Mouse (Mus musculus): ENCODE measurements around the gene Efna5. TPM values are rescaled to one million over a fixed set of nuclear protein-coding genes. Genes with fewer than 3 reads are reported as not detected.

Efna5 gene
- polyA plus RNA-seq, 1 experiment from 2014 or later = 56.6 TPM

DNA sequence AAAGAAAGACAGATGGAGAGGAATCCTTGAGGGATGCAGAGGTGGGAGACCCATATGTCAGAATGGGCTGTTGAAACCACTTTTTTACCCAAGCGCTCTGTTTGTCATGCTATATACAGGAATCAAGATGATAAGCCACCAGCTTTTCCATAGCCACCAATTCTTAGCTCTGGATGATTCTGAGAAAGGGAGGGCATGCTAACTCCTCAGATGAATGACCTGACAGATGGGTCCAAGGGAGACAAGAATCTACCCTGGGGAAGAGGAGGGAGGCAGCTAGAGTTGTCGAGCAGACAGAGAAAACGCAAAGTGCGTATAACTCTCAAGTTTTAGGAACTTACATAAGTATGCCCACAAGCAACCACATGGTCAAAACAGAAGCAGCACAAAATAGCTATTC is 126.5 kb downstream of the Efna5 start:
- H3K27ac ChIP-seq (replicated peaks; ENCODE audit: low read depth, low read length) = no peak overlapping the region
- H3K4me2 ChIP-seq (ENCODE audit: low read depth, low read length) = no peak overlapping the region
- 70% methylated on average over 4 of the region's 4 CpGs for WGBS
- H3K4me1 ChIP-seq (ENCODE audit: control insufficient read depth, insufficient read depth, low read length) = peaks cover 4% of the 10 kb centered on the region; the same call in 1 of the 2 replicates
- no peak overlapping the region for H3K9ac ChIP-seq (ENCODE audit: low read depth, low read length)
- H3K4me3 ChIP-seq (ENCODE audit: low read depth, low read length) = no peak overlapping the region
- DNase-seq (ENCODE audit: low spot score) = no peak
- H3K9me3 ChIP-seq (ENCODE audit: control insufficient read depth, low read length) = no peaks in the 10 kb centered on the region
- ATAC-seq (ENCODE audit: low read depth) = no peak
- H3K36me3 ChIP-seq (ENCODE audit: control insufficient read depth, insufficient read depth, low read length) = no peaks in the 10 kb centered on the region
- no peaks in the 10 kb centered on the region for H3K27me3 ChIP-seq (replicated peaks; ENCODE audit: control insufficient read depth, insufficient read depth, low read length)

DNA sequence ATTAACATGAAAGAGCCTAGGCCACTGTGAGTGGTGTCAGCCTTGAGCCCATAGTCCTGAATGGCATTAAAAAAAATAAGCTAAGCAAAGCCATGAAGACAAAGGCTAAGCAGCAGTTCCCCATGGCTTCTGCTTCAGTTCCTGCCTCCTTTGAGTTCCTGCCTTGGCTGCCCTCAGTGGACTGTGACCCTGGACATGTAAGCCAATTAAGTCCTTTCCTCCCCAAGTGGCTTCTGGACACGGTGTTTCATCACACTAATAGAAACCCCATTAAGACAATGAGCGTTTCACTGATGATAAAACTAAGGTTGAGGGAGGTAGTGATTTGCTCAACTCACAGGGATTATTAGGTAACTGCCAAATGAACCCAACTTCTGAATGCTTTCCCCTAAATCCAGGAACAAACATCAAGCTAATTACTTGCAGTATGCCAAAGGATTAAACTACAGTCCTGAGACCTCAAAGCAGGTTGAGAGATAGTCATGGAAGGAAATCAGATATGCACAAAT is 128.7 kb downstream of the Efna5 start:
- WGBS = 49% methylated on average over 2 of the region's 2 CpGs
- no peak for DNase-seq (ENCODE audit: low spot score)

DNA sequence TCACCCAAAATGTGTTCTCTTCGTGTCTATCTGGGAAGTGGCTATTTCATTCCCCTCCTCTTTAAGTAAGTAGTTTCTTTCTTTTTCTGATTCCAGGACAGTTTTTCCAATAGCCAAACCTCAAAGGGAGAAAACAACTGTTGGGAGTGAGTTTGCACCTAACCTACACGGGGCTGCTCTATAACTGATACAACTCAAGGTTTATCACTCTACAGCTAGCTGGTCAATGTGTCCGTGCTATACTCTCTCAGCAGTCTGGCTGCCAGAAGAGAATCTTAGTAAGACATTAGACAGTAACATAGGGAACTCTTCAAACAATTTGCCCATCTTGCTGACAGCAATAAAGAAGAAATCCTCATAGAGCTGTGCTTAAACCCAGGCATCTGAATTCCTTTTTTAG is 130.5 kb downstream of the Efna5 start:
- Histone ChIP-seq H3K4me3 (ENCODE audit: low read depth, low read length) (no peak overlapping the region), H3K9ac (ENCODE audit: low read depth, low read length) (no peak overlapping the region), H3K27ac (replicated peaks; ENCODE audit: low read depth, low read length) (no peak overlapping the region), H3K4me1 (ENCODE audit: control insufficient read depth, insufficient read depth, low read length) (no peaks in the 10 kb centered on the region), H3K4me2 (ENCODE audit: low read depth, low read length) (no peak overlapping the region), H3K27me3 (replicated peaks; ENCODE audit: control insufficient read depth, insufficient read depth, low read length) (no peaks in the 10 kb centered on the region), H3K36me3 (ENCODE audit: control insufficient read depth, insufficient read depth, low read length) (no peaks in the 10 kb centered on the region), H3K9me3 (ENCODE audit: control insufficient read depth, low read length) (no peaks in the 10 kb centered on the region)
- 83% methylated on average over 3 of the region's 3 CpGs for WGBS
- ATAC-seq (ENCODE audit: low read depth) (no peak), DNase-seq (ENCODE audit: low spot score) (no peak)

More for the DNA sequence above, 128.7 kb downstream of the Efna5 start:
- no peaks in the 10 kb centered on the region for H3K9me3 ChIP-seq (ENCODE audit: control insufficient read depth, low read length)
- no peaks in the 10 kb centered on the region for H3K27me3 ChIP-seq (replicated peaks; ENCODE audit: control insufficient read depth, insufficient read depth, low read length)
- no peak overlapping the region for H3K27ac ChIP-seq (replicated peaks; ENCODE audit: low read depth, low read length)
- H3K4me2 ChIP-seq (ENCODE audit: low read depth, low read length) = no peak overlapping the region
- no peak for ATAC-seq (ENCODE audit: low read depth)
- H3K4me1 ChIP-seq (ENCODE audit: control insufficient read depth, insufficient read depth, low read length) = peaks cover 4% of the 10 kb centered on the region; the same call in 1 of the 2 replicates
- no peak overlapping the region for H3K9ac ChIP-seq (ENCODE audit: low read depth, low read length)
- no peak overlapping the region for H3K4me3 ChIP-seq (ENCODE audit: low read depth, low read length)
- H3K36me3 ChIP-seq (ENCODE audit: control insufficient read depth, insufficient read depth, low read length) = no peaks in the 10 kb centered on the region

DNA sequence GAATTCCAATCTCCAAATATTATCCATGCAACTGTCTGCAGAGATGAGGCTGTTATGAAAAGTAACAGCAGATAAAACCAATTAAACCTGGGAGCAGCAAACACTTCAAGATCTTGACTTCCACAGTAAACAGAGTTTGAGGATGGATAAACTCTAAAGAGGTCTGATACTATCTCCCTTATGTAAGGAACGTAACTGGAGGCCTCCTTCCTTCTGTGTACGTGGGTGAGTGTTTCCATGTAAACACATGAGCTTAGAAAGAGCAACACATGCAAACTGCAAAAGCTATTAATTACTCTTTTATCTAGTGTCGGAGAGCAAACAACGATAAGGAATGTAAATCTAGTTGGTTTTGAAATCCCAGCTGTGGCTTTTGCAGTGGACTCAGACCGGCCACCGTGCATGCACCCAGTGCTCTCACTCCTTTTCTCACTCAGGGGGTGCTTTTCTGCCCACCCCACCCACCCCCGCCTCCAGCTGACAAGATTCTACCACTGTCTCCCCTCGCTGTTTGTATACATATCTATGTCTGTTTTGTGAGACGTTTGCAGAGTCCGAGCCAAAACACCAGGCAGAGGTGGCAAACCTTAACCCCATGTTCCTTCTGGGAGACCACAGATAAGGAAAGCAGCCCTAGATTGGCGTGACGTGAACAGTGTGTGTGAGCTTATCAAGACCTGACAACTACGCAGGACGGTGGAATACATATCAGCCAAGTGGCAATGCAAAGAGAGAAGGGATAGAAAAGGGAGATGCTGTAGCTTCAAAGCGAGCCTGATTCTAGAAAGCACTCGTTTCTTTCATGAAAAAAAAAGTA is 132.1 kb downstream of the Efna5 start:
- Histone ChIP-seq H3K27ac (replicated peaks; ENCODE audit: low read depth, low read length) (no peak overlapping the region), H3K4me3 (ENCODE audit: low read depth, low read length) (no peak overlapping the region), H3K4me1 (ENCODE audit: control insufficient read depth, insufficient read depth, low read length) (no peaks in the 10 kb centered on the region), H3K36me3 (ENCODE audit: control insufficient read depth, insufficient read depth, low read length) (no peaks in the 10 kb centered on the region), H3K9ac (ENCODE audit: low read depth, low read length) (no peak overlapping the region), H3K9me3 (ENCODE audit: control insufficient read depth, low read length) (no peaks in the 10 kb centered on the region), H3K4me2 (ENCODE audit: low read depth, low read length) (no peak overlapping the region), H3K27me3 (replicated peaks; ENCODE audit: control insufficient read depth, insufficient read depth, low read length) (no peaks in the 10 kb centered on the region)
- WGBS = 69% methylated on average over 16 of the region's 16 CpGs
- DNase-seq (ENCODE audit: low spot score) (no peak), ATAC-seq (ENCODE audit: low read depth) (no peak)

DNA sequence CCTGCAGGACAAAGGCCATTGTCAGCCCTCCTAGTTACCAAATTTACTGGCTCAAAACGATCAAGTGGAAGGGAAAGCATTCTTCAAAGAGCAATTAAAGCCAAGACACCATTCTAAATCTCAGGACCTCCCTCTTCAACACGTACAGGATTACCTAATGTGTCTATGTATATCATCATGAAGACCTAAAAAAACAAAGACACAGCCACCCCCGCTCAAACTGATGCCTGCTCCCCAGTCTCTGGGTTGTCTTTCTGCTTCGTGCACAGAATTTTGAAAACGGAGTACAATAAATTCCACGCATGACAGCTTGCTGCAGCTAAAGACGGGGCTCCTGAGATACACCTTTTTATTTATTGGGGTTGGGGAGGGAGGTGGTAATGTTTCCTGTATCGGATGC is 133.7 kb downstream of the Efna5 start:
- H3K4me2 ChIP-seq (ENCODE audit: low read depth, low read length) = no peak overlapping the region
- H3K27me3 ChIP-seq (replicated peaks; ENCODE audit: control insufficient read depth, insufficient read depth, low read length) = no peaks in the 10 kb centered on the region
- 79% methylated on average over 8 of the region's 8 CpGs for WGBS
- no peak overlapping the region for H3K9ac ChIP-seq (ENCODE audit: low read depth, low read length)
- no peak overlapping the region for H3K27ac ChIP-seq (replicated peaks; ENCODE audit: low read depth, low read length)
- H3K4me1 ChIP-seq (ENCODE audit: control insufficient read depth, insufficient read depth, low read length) = no peaks in the 10 kb centered on the region
- no peak for DNase-seq (ENCODE audit: low spot score)
- no peaks in the 10 kb centered on the region for H3K9me3 ChIP-seq (ENCODE audit: control insufficient read depth, low read length)
- H3K36me3 ChIP-seq (ENCODE audit: control insufficient read depth, insufficient read depth, low read length) = no peaks in the 10 kb centered on the region
- no peak for ATAC-seq (ENCODE audit: low read depth)
- no peak overlapping the region for H3K4me3 ChIP-seq (ENCODE audit: low read depth, low read length)

DNA sequence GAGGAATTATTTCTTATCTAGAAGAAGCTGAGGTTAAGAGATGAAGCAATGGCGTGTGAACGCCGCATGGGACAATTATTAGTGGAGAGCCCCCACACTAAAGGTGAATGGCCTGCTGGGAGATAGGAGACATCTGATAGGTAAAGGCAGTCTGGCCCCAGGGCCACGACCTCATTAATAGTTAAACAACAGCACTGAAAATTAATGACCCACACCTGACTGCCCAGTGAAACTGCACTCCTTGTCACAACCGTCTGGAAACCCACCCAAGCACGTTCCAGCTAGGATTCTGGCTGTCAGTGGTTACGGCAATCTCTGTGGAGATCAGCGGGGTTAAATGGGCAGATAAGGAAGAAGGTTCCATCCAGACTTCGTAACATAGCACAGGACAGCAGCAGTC is 134.3 kb downstream of the Efna5 start:
- Histone ChIP-seq H3K9ac (ENCODE audit: low read depth, low read length) (no peak overlapping the region), H3K4me2 (ENCODE audit: low read depth, low read length) (no peak overlapping the region), H3K9me3 (ENCODE audit: control insufficient read depth, low read length) (no peaks in the 10 kb centered on the region), H3K4me3 (ENCODE audit: low read depth, low read length) (no peak overlapping the region), H3K36me3 (ENCODE audit: control insufficient read depth, insufficient read depth, low read length) (no peaks in the 10 kb centered on the region), H3K27ac (replicated peaks; ENCODE audit: low read depth, low read length) (no peak overlapping the region), H3K4me1 (ENCODE audit: control insufficient read depth, insufficient read depth, low read length) (no peaks in the 10 kb centered on the region), H3K27me3 (replicated peaks; ENCODE audit: control insufficient read depth, insufficient read depth, low read length) (no peaks in the 10 kb centered on the region)
- no peak for ATAC-seq (ENCODE audit: low read depth)
- whole genome bisulfite sequencing = 73% methylated on average over 9 of the region's 9 CpGs
- no peak for DNase-seq (ENCODE audit: low spot score)

DNA sequence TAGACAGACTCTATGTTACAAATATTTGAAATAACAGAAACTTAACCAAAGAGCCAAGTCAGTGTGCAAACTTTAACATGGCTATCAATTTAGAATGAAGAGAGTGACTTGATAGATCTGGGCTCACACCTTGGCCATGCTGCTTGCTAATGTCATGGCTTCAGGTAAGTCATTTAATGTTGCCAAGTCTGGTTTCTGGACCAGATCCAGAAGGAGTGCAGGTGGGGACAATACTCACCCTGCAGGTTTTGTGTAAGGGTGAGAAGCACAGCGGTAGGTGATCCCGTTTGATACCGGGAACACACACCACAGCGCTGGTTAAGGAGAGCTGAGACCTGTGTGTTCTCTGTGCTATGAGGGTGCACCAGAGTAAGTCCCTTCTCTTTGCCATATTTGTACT is 135.8 kb downstream of the Efna5 start:
- no peak overlapping the region for H3K4me3 ChIP-seq (ENCODE audit: low read depth, low read length)
- no peaks in the 10 kb centered on the region for H3K4me1 ChIP-seq (ENCODE audit: control insufficient read depth, insufficient read depth, low read length)
- H3K4me2 ChIP-seq (ENCODE audit: low read depth, low read length) = no peak overlapping the region
- ATAC-seq (ENCODE audit: low read depth) (0 out of 2 replicates have a peak, but pooled peaks have one; percentile 47), DNase-seq (ENCODE audit: low spot score) (no peak)
- H3K27ac ChIP-seq (replicated peaks; ENCODE audit: low read depth, low read length) = no peak overlapping the region
- WGBS = 85% methylated on average over 4 of the region's 4 CpGs
- H3K9ac ChIP-seq (ENCODE audit: low read depth, low read length) = no peak overlapping the region
- no peaks in the 10 kb centered on the region for H3K36me3 ChIP-seq (ENCODE audit: control insufficient read depth, insufficient read depth, low read length)
- H3K9me3 ChIP-seq (ENCODE audit: control insufficient read depth, low read length) = no peaks in the 10 kb centered on the region
- H3K27me3 ChIP-seq (replicated peaks; ENCODE audit: control insufficient read depth, insufficient read depth, low read length) = no peaks in the 10 kb centered on the region

DNA sequence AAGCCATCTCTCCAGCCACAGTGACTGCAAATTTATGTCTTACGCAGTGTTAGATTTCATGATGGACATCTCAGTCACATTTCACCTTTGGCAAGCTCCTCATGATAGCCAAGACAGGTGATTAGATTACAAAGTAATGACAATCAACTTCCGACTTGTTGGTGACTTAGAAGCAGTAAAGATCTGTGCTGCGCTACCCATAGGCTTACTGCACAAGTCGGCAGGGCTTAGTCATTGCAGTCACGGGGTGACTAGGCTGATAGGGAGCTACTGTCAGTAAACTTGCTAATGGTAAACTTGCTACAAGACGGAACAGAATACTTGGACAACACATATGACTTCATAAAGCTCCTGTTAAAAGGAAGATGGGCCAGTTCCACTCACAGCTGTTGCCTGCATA is 136.9 kb downstream of the Efna5 start:
- H3K9ac ChIP-seq (ENCODE audit: low read depth, low read length) = no peak overlapping the region
- no peaks in the 10 kb centered on the region for H3K27me3 ChIP-seq (replicated peaks; ENCODE audit: control insufficient read depth, insufficient read depth, low read length)
- WGBS = 82% methylated on average over 6 of the region's 6 CpGs
- no peak overlapping the region for H3K27ac ChIP-seq (replicated peaks; ENCODE audit: low read depth, low read length)
- DNase-seq (ENCODE audit: low spot score) (no peak), ATAC-seq (ENCODE audit: low read depth) (no peak)
- no peaks in the 10 kb centered on the region for H3K4me1 ChIP-seq (ENCODE audit: control insufficient read depth, insufficient read depth, low read length)
- H3K4me2 ChIP-seq (ENCODE audit: low read depth, low read length) = no peak overlapping the region
- H3K9me3 ChIP-seq (ENCODE audit: control insufficient read depth, low read length) = no peaks in the 10 kb centered on the region
- no peak overlapping the region for H3K4me3 ChIP-seq (ENCODE audit: low read depth, low read length)
- 0 out of 2 replicates have a peak, but pooled peaks cover 5% of the 10 kb centered on the region for H3K36me3 ChIP-seq (ENCODE audit: control insufficient read depth, insufficient read depth, low read length)

DNA sequence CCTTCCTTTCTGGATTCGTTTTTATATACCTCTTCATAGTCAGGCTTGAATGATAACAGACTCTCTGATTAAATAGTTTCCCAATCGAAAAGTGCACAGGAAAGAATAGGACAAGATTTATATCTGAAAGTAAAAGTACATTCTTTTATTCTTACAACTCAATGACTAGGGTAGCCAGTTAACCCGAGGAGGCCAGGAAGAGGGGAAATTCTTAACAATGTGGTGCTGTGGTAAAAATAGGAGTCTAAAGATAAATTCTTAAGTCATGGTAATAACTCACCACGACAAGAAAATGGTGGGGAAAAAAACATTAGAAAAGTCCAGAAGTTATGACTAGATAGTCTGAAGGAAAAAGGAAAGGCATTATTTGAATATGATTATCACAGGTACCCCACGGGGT is 139.4 kb downstream of the Efna5 start:
- H3K4me2 ChIP-seq (ENCODE audit: low read depth, low read length) = no peak overlapping the region
- no peak overlapping the region for H3K4me3 ChIP-seq (ENCODE audit: low read depth, low read length)
- ATAC-seq (ENCODE audit: low read depth) = no peak
- H3K9me3 ChIP-seq (ENCODE audit: control insufficient read depth, low read length) = no peaks in the 10 kb centered on the region
- DNase-seq (ENCODE audit: low spot score) = no peak
- WGBS = 71% methylated on average over 5 of the region's 5 CpGs
- peaks cover 5% of the 10 kb centered on the region; the same call in 1 of the 2 replicates for H3K36me3 ChIP-seq (ENCODE audit: control insufficient read depth, insufficient read depth, low read length)
- H3K27ac ChIP-seq (replicated peaks; ENCODE audit: low read depth, low read length) = no peak overlapping the region
- no peaks in the 10 kb centered on the region for H3K4me1 ChIP-seq (ENCODE audit: control insufficient read depth, insufficient read depth, low read length)
- H3K9ac ChIP-seq (ENCODE audit: low read depth, low read length) = no peak overlapping the region
- H3K27me3 ChIP-seq (replicated peaks; ENCODE audit: control insufficient read depth, insufficient read depth, low read length) = no peaks in the 10 kb centered on the region

Data from embryonic facial prominence, embryonic 14.5 days (tissue).